Mouse (Mus musculus) cerebellum, adult (tissue): ENCODE measurements around the gene Slc31a1.
A peak's percentile ranks its signal among the peaks of the same experiment; 100 is the strongest.

ENCODE experiments used
- ATAC-seq: cut with Nextera tagmentation; 2 replicates; pipeline ENCODE4 v1.9.2; 2017; ENCODE audit warnings: mild to moderate bottlenecking, moderate library complexity, mixed read lengths; ENCODE audit not compliant: insufficient number of reproducible peaks, low FRiP score, low TSS enrichment

Slc31a1 gene

GRCm38 (mm10) chr4:62360088-62360804 is at the start of gene Slc31a1, which contains the start of gene Fkbp15:
Gene Slc31a1 (plus strand): TSS chr4:62360727.
Gene Fkbp15 (minus strand): TSS chr4:62360548.
- ATAC-seq, result peak; percentile 100

- ATAC-seq, result no peak
These were observed 47.7 kb upstream of the Slc31a1 start for GRCm38 (mm10) chr4:62312821-62313220.

- no peak for ATAC-seq
These were observed 46.8 kb upstream of the Slc31a1 start for GRCm38 (mm10) chr4:62313641-62314211.

- ATAC-seq, result no peak
These were observed 46.0 kb upstream of the Slc31a1 start for GRCm38 (mm10) chr4:62314516-62314915.

GRCm38 (mm10) chr4:62316456-62316855 is 44.1 kb upstream of the Slc31a1 start:
- no peak for ATAC-seq

GRCm38 (mm10) chr4:62318294-62318693 is 42.2 kb upstream of the Slc31a1 start:
- ATAC-seq, result no peak

GRCm38 (mm10) chr4:62322684-62323083 is 37.8 kb upstream of the Slc31a1 start:
- no peak for ATAC-seq

GRCm38 (mm10) chr4:62326111-62326510 is 34.4 kb upstream of the Slc31a1 start:
- ATAC-seq, result no peak

GRCm38 (mm10) chr4:62328941-62329660 is 31.4 kb upstream of the Slc31a1 start:
- ATAC-seq, result no peak

- ATAC-seq, result no peak
These were observed 28.6 kb upstream of the Slc31a1 start for GRCm38 (mm10) chr4:62331977-62332376.

GRCm38 (mm10) chr4:62338536-62338935 is 22.0 kb upstream of the Slc31a1 start:
- ATAC-seq, result no peak

- ATAC-seq, result no peak
These were observed 16.5 kb upstream of the Slc31a1 start for GRCm38 (mm10) chr4:62344000-62344399.

GRCm38 (mm10) chr4:62345827-62346226 is 14.7 kb upstream of the Slc31a1 start:
- no peak for ATAC-seq

DNA sequence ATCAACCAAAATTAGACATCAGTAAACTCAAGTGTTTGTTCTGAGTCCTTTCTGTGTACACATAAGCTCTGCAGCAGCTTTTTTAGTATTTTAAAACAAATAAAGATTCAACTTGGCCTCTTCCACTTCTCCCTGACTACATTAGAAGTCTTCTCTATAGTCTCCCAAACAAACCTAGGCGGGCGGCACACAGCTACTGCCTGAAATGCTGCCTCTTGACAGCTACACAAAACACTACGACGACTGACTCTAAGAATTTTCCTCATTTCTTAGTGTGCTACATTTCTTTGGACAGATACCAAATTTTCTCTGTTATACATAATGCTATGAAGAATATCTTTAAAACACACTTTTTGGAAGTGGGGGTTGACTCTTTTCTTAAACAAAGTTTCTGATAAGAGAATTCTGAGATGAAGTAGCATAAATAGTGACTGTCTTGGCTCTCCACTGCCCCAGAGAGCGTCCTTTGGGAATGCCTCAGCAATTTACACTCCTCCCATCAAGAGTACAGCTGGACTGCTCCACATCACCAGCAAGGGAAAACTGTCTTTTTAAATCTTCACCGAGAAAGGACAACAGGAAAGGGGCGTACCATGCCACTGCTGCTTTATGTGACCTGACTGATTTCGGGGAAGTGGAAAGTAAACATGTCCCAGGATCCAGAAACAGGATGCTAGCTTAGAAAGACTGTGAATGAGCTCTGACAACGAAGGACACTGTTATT is 12.8 kb upstream of the Slc31a1 start:
- ATAC-seq, result no peak

GRCm38 (mm10) chr4:62348329-62348705 is 12.2 kb upstream of the Slc31a1 start:
- no peak for ATAC-seq

GRCm38 (mm10) chr4:62349371-62349770 is 11.2 kb upstream of the Slc31a1 start:
- no peak for ATAC-seq

DNA sequence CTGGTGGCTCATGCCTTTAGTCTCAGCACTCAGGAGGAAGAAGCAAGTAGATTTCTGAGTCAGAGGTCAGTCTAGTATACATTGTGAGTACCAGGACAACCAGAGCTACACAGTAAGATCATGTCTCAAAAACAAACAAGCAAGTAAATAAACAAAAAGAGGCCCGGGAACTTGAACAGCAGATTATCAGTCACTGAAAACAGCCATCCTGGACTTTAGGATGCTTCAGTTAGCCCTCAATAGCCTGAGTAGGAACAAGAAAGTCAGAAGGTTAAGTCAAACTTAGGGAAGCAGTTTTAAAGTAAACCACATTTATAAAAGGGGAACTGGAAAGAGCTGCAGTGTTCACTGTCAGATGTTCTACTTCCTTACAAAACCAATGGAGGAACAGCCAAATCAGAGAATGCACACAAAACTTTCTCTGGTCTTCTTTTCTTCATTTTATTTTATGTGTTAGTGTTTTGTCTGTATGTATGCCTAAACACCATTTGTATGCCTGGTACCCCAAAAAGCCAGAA is 2.8 kb upstream of the Slc31a1 start:
- no peak for ATAC-seq

DNA sequence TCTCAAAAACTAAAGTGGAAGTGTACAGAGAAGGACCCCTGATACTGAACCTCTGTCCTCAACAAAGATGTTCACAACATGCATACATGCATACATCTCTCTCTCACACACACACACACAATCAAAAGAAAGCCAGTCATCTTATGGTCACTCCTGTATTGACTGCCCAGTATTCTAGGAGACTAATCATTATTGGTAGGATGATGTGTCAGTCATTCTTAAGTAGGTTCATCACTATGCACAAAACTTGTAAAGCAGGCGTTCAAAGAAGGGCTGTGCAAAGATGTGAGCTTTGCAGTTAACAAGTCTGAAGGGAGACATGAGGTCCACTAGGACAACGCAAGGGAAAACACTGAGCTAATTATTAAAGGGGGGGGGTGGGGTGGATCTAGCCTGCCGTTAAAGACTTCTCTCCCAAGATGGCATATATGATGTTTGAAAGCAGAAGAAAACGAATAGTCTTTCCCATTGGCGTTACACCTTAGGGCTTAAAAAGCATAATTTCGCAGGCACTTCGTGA is 1.2 kb upstream of the Slc31a1 start:
- ATAC-seq, result no peak

GRCm38 (mm10) chr4:62360805-62361455 is 403 bp downstream of the Slc31a1 start:
- ATAC-seq, result peak; percentile 6; the same call in 1 of the 2 replicates

- ATAC-seq, result no peak
These were observed 1.0 kb downstream of the Slc31a1 start for GRCm38 (mm10) chr4:62361571-62361970.
